Mouse (Mus musculus) thymus, adult 2 months (tissue): Measurements from ENCODE around the gene Plxna4. TPM values are rescaled to one million over a fixed set of nuclear protein-coding genes. Genes with fewer than 3 reads are reported as not detected.

Experiments
- DNase-seq: peaks from one replicate; pipeline ENCODE4 v3.0.0; 2021
- H3K27ac ChIP-seq: fragments of 200-500 bp; 2 replicates; pipeline ENCODE4 v1.5.1; 2012; ENCODE audit warnings: low read length, control low read depth; ENCODE audit not compliant: control insufficient read depth, insufficient read depth
- H3K27me3 ChIP-seq: fragments of 200-500 bp; 2 replicates; pipeline ENCODE4 v1.6.1; 2012; ENCODE audit warnings: mild to moderate bottlenecking, low read length, moderate library complexity, mixed read lengths; ENCODE audit not compliant: control insufficient read depth, insufficient read depth
- H3K36me3 ChIP-seq: fragments of 200-500 bp; 2 replicates; pipeline ENCODE4 v1.6.1; 2012; ENCODE audit warnings: mild to moderate bottlenecking, low read length, moderate library complexity; ENCODE audit not compliant: control insufficient read depth, insufficient read depth
- H3K4me1 ChIP-seq: fragments of 200-500 bp; replicated peaks from 2 replicates; pipeline ENCODE4 v1.6.1; 2012; ENCODE audit warnings: low read length; ENCODE audit not compliant: control insufficient read depth, insufficient read depth
- H3K4me3 ChIP-seq: fragments of 200-500 bp; 2 replicates; pipeline ENCODE4 v1.5.1; 2012; ENCODE audit warnings: mild to moderate bottlenecking, low read length, control low read depth, moderate library complexity; ENCODE audit not compliant: control insufficient read depth, insufficient read depth
- CTCF ChIP-seq: fragments of 200-500 bp; IDR thresholded peaks from 2 replicates; pipeline ENCODE4 v1.5.1; 2012; ENCODE audit warnings: mild to moderate bottlenecking, control low read depth, low read length, moderate library complexity, borderline replicate concordance; ENCODE audit not compliant: control insufficient read depth, poor library complexity, insufficient read depth; ENCODE audit errors: extremely low read depth
- POLR2A ChIP-seq: fragments of 200-500 bp; IDR thresholded peaks from 2 replicates; pipeline ENCODE4 v1.6.1; 2012; ENCODE audit warnings: mild to moderate bottlenecking, low read length, control low read depth, moderate library complexity; ENCODE audit not compliant: control insufficient read depth, poor library complexity, insufficient read depth; ENCODE audit errors: extremely low read depth
- WGBS: fragments of 180-500 bp; shearing (Covaris S2); methylation state at CpG from one replicate; pipeline ENCODE4 v1.1.7; 2018; 5-methylcytosine and 5-hydroxymethylcytosine counted together
- polyA plus RNA-seq: library from polyadenylated mRNA; depleted of rRNA; stranded (reverse); fragments of >200 nt; gene quantifications from 2 replicates; pipeline ENCODE4 v1.2.3, GENCODE M21; 2012

Gene Plxna4
- polyA plus RNA-seq, 1 experiment = 0.66 TPM

GRCm38 (mm10) chr6:32179346-32180011 is 408.5 kb downstream of the Plxna4 start:
- Histone ChIP-seq H3K27ac (no peak overlapping the region), H3K4me3 (no peak overlapping the region), H3K4me1 (no peaks in the 10 kb centered on the region), H3K27me3 (no peaks in the 10 kb centered on the region), H3K36me3 (no peaks in the 10 kb centered on the region)
- TF ChIP-seq POLR2A (no peak), CTCF (no peak)
- 97% methylated on average over 2 of the region's 2 CpGs for WGBS
- DNase-seq = no peak

GRCm38 (mm10) chr6:32177905-32178304 is 410.1 kb downstream of the Plxna4 start:
- no peaks in the 10 kb centered on the region for H3K36me3 ChIP-seq
- H3K4me3 ChIP-seq = no peak overlapping the region
- no peak overlapping the region for H3K27ac ChIP-seq
- 91% methylated on average over 3 of the region's 3 CpGs for WGBS
- no peaks in the 10 kb centered on the region for H3K27me3 ChIP-seq
- H3K4me1 ChIP-seq = no peaks in the 10 kb centered on the region
- DNase-seq = no peak
- TF ChIP-seq POLR2A (no peak), CTCF (no peak)

DNA sequence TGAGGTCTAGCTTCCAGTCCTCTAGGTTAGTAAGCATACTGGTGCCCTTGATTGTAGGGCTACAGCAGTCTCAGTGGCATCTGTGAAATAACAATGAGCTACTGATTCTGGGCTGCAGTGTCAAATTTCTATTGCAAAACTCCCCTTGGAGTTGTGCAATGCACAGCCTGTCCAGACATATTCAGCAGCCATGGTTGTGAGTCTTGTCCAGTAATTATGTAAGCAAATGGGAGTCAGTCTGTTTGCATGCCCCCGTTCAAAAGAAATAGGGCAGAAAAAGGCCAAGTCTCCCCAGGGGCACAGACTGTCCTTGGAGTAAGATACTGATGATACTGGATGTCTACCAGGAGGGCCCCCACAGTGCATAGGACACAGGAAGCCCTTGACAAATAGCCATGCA is 420.3 kb downstream of the Plxna4 start:
- DNase-seq = no peak
- WGBS = 87% methylated on average over 1 of the region's 1 CpGs
- H3K27ac ChIP-seq = no peak overlapping the region
- H3K36me3 ChIP-seq = no peaks in the 10 kb centered on the region
- no peaks in the 10 kb centered on the region for H3K27me3 ChIP-seq
- H3K4me1 ChIP-seq = no peaks in the 10 kb centered on the region
- no peak overlapping the region for H3K4me3 ChIP-seq
- TF ChIP-seq POLR2A (no peak), CTCF (no peak)

- 71% methylated on average over 2 of the region's 2 CpGs for WGBS
- Histone ChIP-seq H3K27me3 (no peaks in the 10 kb centered on the region), H3K4me3 (no peak overlapping the region), H3K36me3 (no peaks in the 10 kb centered on the region), H3K4me1 (peaks cover 7% of the 10 kb centered on the region; the same call in 1 of the 2 replicates), H3K27ac (no peak overlapping the region)
- DNase-seq = no peak
- TF ChIP-seq CTCF = no peak
- no peak for TF ChIP-seq POLR2A
Measured at GRCm38 (mm10) chr6:32160370-32160769, 427.6 kb downstream of the Plxna4 start.

DNA sequence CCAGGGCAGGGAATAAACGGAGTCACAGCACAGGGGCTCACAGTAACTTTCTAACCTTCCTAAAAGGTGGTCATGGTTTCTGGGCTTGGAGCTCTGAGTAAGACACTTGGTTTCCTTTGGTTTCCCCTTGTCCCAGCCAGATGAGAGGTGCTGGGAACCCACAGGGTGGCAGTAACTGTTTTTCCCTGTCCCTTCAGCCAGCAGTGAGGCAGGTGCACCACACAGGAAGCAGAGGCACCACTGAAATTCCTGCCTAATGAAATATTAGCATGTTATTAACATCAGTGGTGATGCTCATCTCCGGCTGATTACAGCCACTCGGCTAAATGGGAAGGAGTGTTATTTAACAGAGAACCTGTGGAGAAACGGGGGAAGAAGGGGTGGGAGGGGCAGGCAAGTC is 428.1 kb downstream of the Plxna4 start:
- DNase-seq = no peak
- Histone ChIP-seq H3K4me3 (no peak overlapping the region), H3K27me3 (no peaks in the 10 kb centered on the region), H3K36me3 (no peaks in the 10 kb centered on the region), H3K27ac (no peak overlapping the region), H3K4me1 (peaks cover 7% of the 10 kb centered on the region; the same call in 1 of the 2 replicates)
- no peak for TF ChIP-seq POLR2A
- no peak for TF ChIP-seq CTCF
- WGBS = 60% methylated on average over 4 of the region's 4 CpGs

DNA sequence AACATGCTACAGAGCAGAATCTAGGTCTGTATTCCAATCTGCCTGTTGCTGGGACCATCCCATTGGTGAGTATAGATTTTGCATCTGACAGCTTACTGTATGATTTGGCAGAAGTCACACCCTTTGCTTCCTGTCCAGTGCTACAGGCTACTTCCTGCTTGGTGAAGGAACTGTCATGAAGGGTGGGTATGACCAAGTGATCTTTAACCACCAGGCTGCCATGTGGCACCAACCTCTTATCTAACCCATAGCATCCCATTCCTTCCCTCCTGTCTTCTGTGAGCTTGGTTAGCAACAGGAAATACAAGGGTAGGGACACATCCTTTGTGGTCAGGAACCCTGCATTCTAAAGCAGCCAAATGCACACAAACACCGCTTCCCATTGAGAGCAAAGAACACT is 429.6 kb downstream of the Plxna4 start:
- Histone ChIP-seq H3K4me3 (no peak overlapping the region), H3K27ac (no peak overlapping the region), H3K27me3 (no peaks in the 10 kb centered on the region), H3K4me1 (peaks cover 7% of the 10 kb centered on the region; the same call in 1 of the 2 replicates), H3K36me3 (no peaks in the 10 kb centered on the region)
- WGBS = 6% methylated on average over 1 of the region's 1 CpGs
- DNase-seq = no peak
- TF ChIP-seq POLR2A (no peak), CTCF (no peak)

GRCm38 (mm10) chr6:32153170-32153569 is 434.8 kb downstream of the Plxna4 start:
- Histone ChIP-seq H3K4me1 (peaks cover 3% of the 10 kb centered on the region; the same call in 1 of the 2 replicates), H3K36me3 (no peaks in the 10 kb centered on the region), H3K27ac (no peak overlapping the region), H3K4me3 (no peak overlapping the region), H3K27me3 (no peaks in the 10 kb centered on the region)
- TF ChIP-seq POLR2A = no peak
- no peak for TF ChIP-seq CTCF
- 95% methylated on average over 4 of the region's 4 CpGs for WGBS
- DNase-seq = no peak
